Mouse (Mus musculus) G1E (cell line): Measurements from ENCODE around the gene Rapgef2. TPM values are rescaled to one million over a fixed set of nuclear protein-coding genes. Genes with fewer than 3 reads are reported as not detected.

Source experiments
- ATAC-seq: 2 replicates; pipeline ENCODE4 v1.8.0; 2016; ENCODE audit warnings: mild to moderate bottlenecking; ENCODE audit not compliant: insufficient number of reproducible peaks, poor library complexity, low FRiP score, severe bottlenecking; ENCODE audit errors: extremely low read depth
- DNase-seq: peaks from one replicate; pipeline ENCODE4 v3.0.0; 2012; ENCODE audit warnings: low spot score
- H3K27me3 ChIP-seq: 2 replicates; pipeline ENCODE4 v1.6.1; 2012; ENCODE audit warnings: mild to moderate bottlenecking, low read length, inconsistent platforms; ENCODE audit not compliant: insufficient read depth
- H3K36me3 ChIP-seq: replicated peaks from 2 replicates; pipeline ENCODE3; 2012; ENCODE audit warnings: mild to moderate bottlenecking, inconsistent platforms
- H3K4me1 ChIP-seq: 2 replicates; pipeline ENCODE4 v1.6.1; 2012; ENCODE audit warnings: low read depth, low read length, inconsistent platforms, mixed read lengths; ENCODE audit not compliant: insufficient read depth
- H3K4me3 ChIP-seq: 2 replicates; pipeline ENCODE4 v1.5.1; 2012; ENCODE audit warnings: low read depth, mild to moderate bottlenecking, inconsistent platforms, low read length, moderate library complexity, mixed read lengths
- H3K9me3 ChIP-seq: replicated peaks from 2 replicates; pipeline ENCODE4 v1.6.1; 2012; ENCODE audit warnings: inconsistent platforms
- CTCF ChIP-seq: IDR thresholded peaks from 2 replicates; pipeline ENCODE4 v1.5.1; 2012; ENCODE audit warnings: low read depth, low read length, inconsistent platforms, mixed read lengths
- GATA1 ChIP-seq: IDR thresholded peaks from 2 replicates; pipeline ENCODE4 v1.6.1; 2012; ENCODE audit warnings: borderline replicate concordance, low read length, inconsistent platforms, mixed read lengths
- GATA2 ChIP-seq: IDR thresholded peaks from 2 replicates; pipeline ENCODE4 v1.6.1; 2012; ENCODE audit warnings: low read depth, low read length, inconsistent platforms, borderline replicate concordance
- POLR2AphosphoS5 ChIP-seq: IDR thresholded peaks from 2 replicates; pipeline ENCODE4 v1.6.1; 2012; ENCODE audit warnings: low read depth, low read length, inconsistent platforms; ENCODE audit not compliant: insufficient replicate concordance
- TAL1 ChIP-seq: conservative IDR thresholded peaks from 2 replicates; pipeline ENCODE4 v1.6.1; 2012; ENCODE audit warnings: low read depth, low read length, inconsistent platforms, mixed read lengths
- polyA plus RNA-seq: library from polyadenylated mRNA; stranded (reverse); fragments of >175 nt; gene quantifications from 2 replicates; pipeline ENCODE4 v1.2.3, GENCODE M21; 2012
- total RNA-seq, 2 experiments: library from RNA; stranded (forward) in 1 of 2; stranded (reverse) in 1 of 2; fragments of 200-1000 nt in 1 of 2; fragments of >200 nt in 1 of 2; fragmentation: Nextera tagmentation in 1 of 2; gene quantifications; 2 replicates each; pipeline ENCODE4 v1.2.3; 2014 to 2017

Gene Rapgef2
- total and polyA plus RNA-seq, 3 experiments = 2.9 to 22.1 (median 18.7) TPM

DNA sequence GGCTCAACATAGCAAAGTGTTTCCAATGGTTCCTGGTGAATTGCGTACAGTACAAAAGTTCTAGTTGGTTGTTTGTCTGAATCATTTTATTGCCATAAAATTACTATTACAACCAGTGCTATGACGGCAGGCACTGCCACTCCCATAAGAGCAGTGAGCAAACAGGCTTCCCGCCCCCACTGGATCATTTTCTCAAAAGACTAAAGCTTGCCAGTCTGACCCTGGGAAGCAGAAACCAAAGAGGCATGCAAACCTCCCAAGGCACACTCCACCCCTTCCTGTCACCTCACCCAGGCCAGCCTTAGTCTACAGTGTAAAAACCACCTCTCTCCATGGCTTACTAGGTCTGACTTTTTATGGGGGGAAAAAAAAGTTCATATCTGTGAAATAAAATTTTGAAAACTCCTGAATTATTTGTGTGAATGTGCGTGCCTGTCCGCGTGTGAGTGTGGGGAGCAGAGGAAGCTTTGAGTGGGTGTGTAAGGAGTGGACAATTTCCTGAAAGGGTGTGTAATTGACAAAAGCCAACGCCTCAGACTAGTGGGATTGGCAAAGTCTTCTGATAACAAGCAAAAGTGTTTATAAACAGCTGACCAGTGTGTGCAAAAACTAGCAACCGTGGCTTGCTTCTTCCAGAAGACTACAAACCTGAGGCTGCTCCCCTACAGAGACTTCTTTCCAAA lies 92.1 kb downstream of the Rapgef2 start:
- H3K27me3 ChIP-seq = no peaks in the 10 kb centered on the region
- no peaks in the 10 kb centered on the region for H3K9me3 ChIP-seq
- TF ChIP-seq POLR2AphosphoS5 (no peak), GATA2 (no peak), TAL1 (no peak), CTCF (no peak), GATA1 (no peak)
- H3K36me3 ChIP-seq = peaks cover 28% of the 10 kb centered on the region
- H3K4me3 ChIP-seq = no peak overlapping the region
- DNase-seq = no peak
- peaks cover 4% of the 10 kb centered on the region; the same call in 1 of the 2 replicates for H3K4me1 ChIP-seq
- ATAC-seq = no peak

DNA sequence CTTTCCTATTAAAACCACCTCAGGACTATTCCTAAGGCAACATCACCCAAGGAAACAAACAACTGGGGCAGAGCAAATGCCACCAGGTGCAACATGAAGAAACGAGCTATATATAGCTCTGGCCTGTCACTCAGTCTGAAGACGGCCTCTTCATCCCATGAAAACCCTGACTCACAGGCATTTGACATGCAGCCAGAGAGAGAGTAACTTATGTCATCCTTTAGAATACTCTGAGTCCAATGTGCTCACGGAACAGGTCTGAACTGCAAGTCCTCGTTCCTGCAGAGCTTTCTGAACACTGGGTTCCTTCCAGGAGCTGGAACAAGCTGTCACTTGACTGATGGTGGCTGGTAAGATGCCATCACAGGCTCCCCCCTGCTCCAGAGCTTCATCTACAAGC lies 93.3 kb downstream of the Rapgef2 start:
- Histone ChIP-seq H3K9me3 (no peaks in the 10 kb centered on the region), H3K36me3 (peaks cover 28% of the 10 kb centered on the region), H3K4me3 (no peak overlapping the region), H3K27me3 (no peaks in the 10 kb centered on the region), H3K4me1 (peaks cover 4% of the 10 kb centered on the region; the same call in 1 of the 2 replicates)
- TF ChIP-seq GATA1 (no peak), POLR2AphosphoS5 (no peak)
- DNase-seq (no peak), ATAC-seq (no peak)

GRCm38 (mm10) chr3:79191981-79192380 lies 94.3 kb downstream of the Rapgef2 start:
- no peak for DNase-seq
- TF ChIP-seq GATA1 (no peak), CTCF (no peak), TAL1 (no peak), GATA2 (no peak), POLR2AphosphoS5 (no peak)
- Histone ChIP-seq H3K27me3 (no peaks in the 10 kb centered on the region), H3K4me1 (peaks cover 4% of the 10 kb centered on the region; the same call in 1 of the 2 replicates), H3K36me3 (peaks cover 28% of the 10 kb centered on the region), H3K9me3 (no peaks in the 10 kb centered on the region), H3K4me3 (no peak overlapping the region)
- ATAC-seq = no peak

- no peak for DNase-seq
- ATAC-seq = no peak
- peaks cover 4% of the 10 kb centered on the region; the same call in 1 of the 2 replicates for H3K4me1 ChIP-seq
- no peak overlapping the region for H3K4me3 ChIP-seq
- no peaks in the 10 kb centered on the region for H3K9me3 ChIP-seq
- H3K27me3 ChIP-seq = no peaks in the 10 kb centered on the region
- TF ChIP-seq TAL1 = no peak
- no peak for TF ChIP-seq CTCF
- TF ChIP-seq POLR2AphosphoS5 = no peak
- TF ChIP-seq GATA2 = no peak
- TF ChIP-seq GATA1 = no peak
- H3K36me3 ChIP-seq = peaks cover 28% of the 10 kb centered on the region
These were observed 94.8 kb downstream of the Rapgef2 start for GRCm38 (mm10) chr3:79191471-79191870.

GRCm38 (mm10) chr3:79190377-79190776 lies 95.9 kb downstream of the Rapgef2 start:
- DNase-seq (no peak), ATAC-seq (no peak)

GRCm38 (mm10) chr3:79187912-79188311 lies 98.4 kb downstream of the Rapgef2 start:
- no peak overlapping the region for H3K4me3 ChIP-seq
- ATAC-seq (no peak), DNase-seq (no peak)
- H3K36me3 ChIP-seq = peaks cover 9% of the 10 kb centered on the region
- no peaks in the 10 kb centered on the region for H3K27me3 ChIP-seq
- TF ChIP-seq TAL1 = no peak
- no peak for TF ChIP-seq GATA1
- H3K4me1 ChIP-seq = no peaks in the 10 kb centered on the region
- no peaks in the 10 kb centered on the region for H3K9me3 ChIP-seq

More at GRCm38 (mm10) chr3:79190377-79190776, 95.9 kb downstream of the Rapgef2 start:
- Histone ChIP-seq H3K4me3 (no peak overlapping the region), H3K4me1 (peaks cover 3% of the 10 kb centered on the region; the same call in 1 of the 2 replicates), H3K36me3 (peaks cover 27% of the 10 kb centered on the region), H3K27me3 (no peaks in the 10 kb centered on the region), H3K9me3 (no peaks in the 10 kb centered on the region)
- TF ChIP-seq POLR2AphosphoS5 (no peak), GATA1 (no peak), CTCF (no peak), TAL1 (no peak), GATA2 (no peak)

- TF ChIP-seq GATA1 (no peak), TAL1 (no peak), GATA2 (no peak), CTCF (no peak), POLR2AphosphoS5 (no peak)
- ATAC-seq (no peak), DNase-seq (no peak)
- no peaks in the 10 kb centered on the region for H3K36me3 ChIP-seq
- H3K4me3 ChIP-seq = no peak overlapping the region
- H3K9me3 ChIP-seq = no peaks in the 10 kb centered on the region
- no peaks in the 10 kb centered on the region for H3K27me3 ChIP-seq
- H3K4me1 ChIP-seq = peaks cover 5% of the 10 kb centered on the region
These were observed 104.0 kb downstream of the Rapgef2 start for GRCm38 (mm10) chr3:79182290-79182689.
